11 mouse cellular contexts compared by ENCODE assay signal in genomic region chr19:15647313-15647712, GRCm38 (mm10).
DNase-seq lines count a peak whose midpoint lies in the region; ATAC-seq and TF ChIP-seq lines count a peak whose summit lies in the region.
"Had no signal": no experiment of that assay in that cellular context is flagged by ENCODE, and none has a peak within 500 bp of the region (broad histone marks: within the 10 kb centered on the region; RNA-seq: fewer than 3 reads in every experiment).

No protein-coding gene starts in this region.

- TF ChIP-seq POLR2A in lung, adult 2 months (IDR thresholded peaks at IDR 0.05; ENCODE audit: borderline replicate concordance, extremely low read depth, low read depth, low read length): no peak

- no peak for TF ChIP-seq CTCF in lung, adult 2 months (IDR thresholded peaks at IDR 0.05; ENCODE audit: insufficient read depth, low read length)
- no peak for TF ChIP-seq CTCF in forebrain, postnatal 0 days (IDR thresholded peaks at IDR 0.05; ENCODE audit: low read depth)
- no peak for TF ChIP-seq CTCF in midbrain, postnatal 0 days (IDR thresholded peaks at IDR 0.05)

- DNase-seq in hindbrain, embryonic 11.5 days (ENCODE audit: low spot score): no peak
- no peak for DNase-seq in hindbrain, embryonic 10.5 days (ENCODE audit: low spot score)
- no peak for DNase-seq in lung, adult 2 months
- DNase-seq in forebrain, postnatal 0 days: peak; percentile 32
- DNase-seq in midbrain, postnatal 0 days (ENCODE audit: low spot score): peak; percentile 28
- no peak for DNase-seq in adrenal gland, adult 2 months
- no peak for DNase-seq in ovary, postnatal 36 days (ENCODE audit: low spot score)
- DNase-seq: thymus, postnatal 36 days had no signal

- H3K27me3 ChIP-seq in hindbrain, embryonic 11.5 days (ENCODE audit: control insufficient read depth, insufficient read depth, low read length): no peaks in the 10 kb centered on the region
- no peaks in the 10 kb centered on the region for H3K27me3 ChIP-seq in hindbrain, embryonic 10.5 days (ENCODE audit: insufficient read depth, poor library complexity, severe bottlenecking)
- H3K27me3 ChIP-seq in lung, embryonic 15.5 days: no peaks in the 10 kb centered on the region
- peaks cover 14% of the 10 kb centered on the region; the same call in 1 of the 2 replicates for H3K27me3 ChIP-seq in forebrain, postnatal 0 days (ENCODE audit: insufficient read depth, low read length)
- no peaks in the 10 kb centered on the region for H3K27me3 ChIP-seq in midbrain, postnatal 0 days (ENCODE audit: insufficient read depth, low read length)
- H3K27me3 ChIP-seq: CH12.LX had no signal

- H3K4me2 ChIP-seq in hindbrain, embryonic 11.5 days (replicated peaks; ENCODE audit: low read depth, low read length): no peak overlapping the region
- H3K4me2 ChIP-seq in lung, embryonic 15.5 days: no peak overlapping the region
- H3K4me2 ChIP-seq in forebrain, postnatal 0 days (ENCODE audit: low read depth): no peak overlapping the region
- no peak overlapping the region for H3K4me2 ChIP-seq in midbrain, postnatal 0 days (ENCODE audit: low read depth, low read length, poor library complexity, severe bottlenecking)

- no peak overlapping the region for H3K27ac ChIP-seq in hindbrain, embryonic 11.5 days (ENCODE audit: low read depth, low read length)
- H3K27ac ChIP-seq in hindbrain, embryonic 10.5 days: no peak overlapping the region
- no peak overlapping the region for H3K27ac ChIP-seq in lung, embryonic 15.5 days
- H3K27ac ChIP-seq in forebrain, postnatal 0 days (ENCODE audit: low read depth, low read length): no peak overlapping the region
- H3K27ac ChIP-seq in midbrain, postnatal 0 days (ENCODE audit: low read depth, low read length): no peak overlapping the region

- peak; percentile 83; the same call in 1 of the 2 replicates for ATAC-seq in hindbrain, embryonic 11.5 days (ENCODE audit: low FRiP score)
- peak; percentile 52; the same call in 1 of the 2 replicates for ATAC-seq in lung, embryonic 15.5 days (ENCODE audit: borderline replicate concordance, extremely low read depth, low FRiP score, low TSS enrichment)
- peak; percentile 58 for ATAC-seq in forebrain, postnatal 0 days
- no peak for ATAC-seq in midbrain, postnatal 0 days (ENCODE audit: low FRiP score)

- no peaks in the 10 kb centered on the region for H3K4me1 ChIP-seq in hindbrain, embryonic 11.5 days (replicated peaks; ENCODE audit: control insufficient read depth, insufficient read depth, low read length)
- 0 out of 2 replicates have a peak, but pooled peaks cover 5% of the 10 kb centered on the region for H3K4me1 ChIP-seq in hindbrain, embryonic 10.5 days (replicated peaks)
- H3K4me1 ChIP-seq in lung, embryonic 15.5 days: no peaks in the 10 kb centered on the region
- H3K4me1 ChIP-seq in lung, adult 2 months (ENCODE audit: control insufficient read depth, insufficient read depth, low read length): no peaks in the 10 kb centered on the region
- H3K4me1 ChIP-seq in forebrain, postnatal 0 days (ENCODE audit: insufficient read depth): no peaks in the 10 kb centered on the region
- H3K4me1 ChIP-seq in midbrain, postnatal 0 days (ENCODE audit: insufficient read depth, low read length): peaks cover 2% of the 10 kb centered on the region; the same call in 1 of the 2 replicates

- WGBS in hindbrain, embryonic 11.5 days: 56% methylated on average over 5 of the region's 5 CpGs
- 70% methylated on average over 5 of the region's 5 CpGs for WGBS in hindbrain, embryonic 10.5 days
- 33% methylated on average over 5 of the region's 5 CpGs for WGBS in lung, embryonic 15.5 days
- WGBS in lung, adult 2 months: 53% methylated on average over 5 of the region's 5 CpGs
- 53% methylated on average over 5 of the region's 5 CpGs for WGBS in forebrain, postnatal 0 days
- WGBS in midbrain, postnatal 0 days: 37% methylated on average over 5 of the region's 5 CpGs

- no peak overlapping the region for H3K9ac ChIP-seq in hindbrain, embryonic 11.5 days (ENCODE audit: low read depth, low read length)
- no peak overlapping the region for H3K9ac ChIP-seq in lung, embryonic 15.5 days
- H3K9ac ChIP-seq in forebrain, postnatal 0 days: no peak overlapping the region
- H3K9ac ChIP-seq in midbrain, postnatal 0 days (replicated peaks; ENCODE audit: low read length, poor library complexity, severe bottlenecking): no peak overlapping the region

- no peak overlapping the region for H3K4me3 ChIP-seq in hindbrain, embryonic 11.5 days (ENCODE audit: low read depth, low read length)
- H3K4me3 ChIP-seq in hindbrain, embryonic 10.5 days: no peak overlapping the region
- H3K4me3 ChIP-seq in lung, embryonic 15.5 days: no peak overlapping the region
- no peak overlapping the region for H3K4me3 ChIP-seq in lung, adult 2 months (replicated peaks; ENCODE audit: extremely low read depth, low read depth, low read length)
- no peak overlapping the region for H3K4me3 ChIP-seq in forebrain, postnatal 0 days (ENCODE audit: low read depth, low read length)
- no peak overlapping the region for H3K4me3 ChIP-seq in midbrain, postnatal 0 days (ENCODE audit: low read depth, low read length)
- H3K4me3 ChIP-seq: erythroblast, embryonic 14.5 days had no signal

- no peaks in the 10 kb centered on the region for H3K36me3 ChIP-seq in hindbrain, embryonic 11.5 days (ENCODE audit: control insufficient read depth, insufficient read depth, low read length)
- H3K36me3 ChIP-seq in hindbrain, embryonic 10.5 days: no peaks in the 10 kb centered on the region
- no peaks in the 10 kb centered on the region for H3K36me3 ChIP-seq in lung, embryonic 15.5 days
- no peaks in the 10 kb centered on the region for H3K36me3 ChIP-seq in forebrain, postnatal 0 days (ENCODE audit: insufficient read depth)
- H3K36me3 ChIP-seq in midbrain, postnatal 0 days (ENCODE audit: insufficient read depth, low read length): no peaks in the 10 kb centered on the region

- H3K9me3 ChIP-seq in hindbrain, embryonic 11.5 days (ENCODE audit: control insufficient read depth, low read length): no peaks in the 10 kb centered on the region
- H3K9me3 ChIP-seq in hindbrain, embryonic 10.5 days: no peaks in the 10 kb centered on the region
- no peaks in the 10 kb centered on the region for H3K9me3 ChIP-seq in lung, embryonic 15.5 days
- H3K9me3 ChIP-seq in forebrain, postnatal 0 days (ENCODE audit: low read length): no peaks in the 10 kb centered on the region
- no peaks in the 10 kb centered on the region for H3K9me3 ChIP-seq in midbrain, postnatal 0 days (ENCODE audit: low read length)

Comparison
In these comparisons a context has a peak if more than half of its experiments do, and no peak if none do; other contexts are left out.
1. DNase-seq: peak in forebrain, postnatal 0 days (single experiment) and midbrain, postnatal 0 days (single experiment); none in hindbrain, embryonic 11.5 days (single experiment), hindbrain, embryonic 10.5 days (single experiment), lung, adult 2 months (single experiment), adrenal gland, adult 2 months (single experiment) and ovary, postnatal 36 days (single experiment).